Mouse (Mus musculus) CH12.LX (cell line): ENCODE measurements at regions not wholly inside any gene's neighbourhood (a gene's known extent, or its start where the extent isn't known, plus 50 kb on each side); places are given as distances from the start of the nearest gene placed in this dataset.

Source experiments
- CHD2 ChIP-seq: IDR thresholded peaks from 2 replicates; pipeline ENCODE4 v1.6.1; 2011; ENCODE audit warnings: low read length, improper control_type of control experiment
- CTCF ChIP-seq, 2 experiments: IDR thresholded peaks in 1 of 2; conservative IDR thresholded peaks in 1 of 2; 2 replicates each; pipeline ENCODE4 v1.5.1; 2011 to 2012; ENCODE audit warnings: low read depth in 2 of 2, low read length in 2 of 2, improper control_type of control experiment in 1 of 2, inconsistent platforms in 1 of 2, mild to moderate bottlenecking in 1 of 2, moderate library complexity in 1 of 2
- E2F4 ChIP-seq: IDR thresholded peaks from 2 replicates; pipeline ENCODE4 v1.6.1; 2011; ENCODE audit warnings: low read depth, low read length, improper control_type of control experiment; ENCODE audit not compliant: insufficient replicate concordance
- HCFC1 ChIP-seq: IDR thresholded peaks from 2 replicates; pipeline ENCODE4 v1.6.1; 2012; ENCODE audit warnings: low read depth, mild to moderate bottlenecking, inconsistent platforms, low read length, improper control_type of control experiment
- JUN ChIP-seq: IDR thresholded peaks from 2 replicates; pipeline ENCODE4 v1.6.1; 2011; ENCODE audit warnings: low read depth, mild to moderate bottlenecking, low read length, improper control_type of control experiment, moderate library complexity; ENCODE audit not compliant: insufficient read depth
- NRF1 ChIP-seq: IDR thresholded peaks from 2 replicates; pipeline ENCODE4 v1.6.1; 2014; ENCODE audit warnings: low read depth, mild to moderate bottlenecking, inconsistent platforms, low read length, improper control_type of control experiment, moderate library complexity
- POLR2A ChIP-seq: IDR thresholded peaks from 2 replicates; pipeline ENCODE4 v1.6.1; 2011; ENCODE audit warnings: low read depth, mild to moderate bottlenecking, improper control_type of control experiment, low read length
- USF1 ChIP-seq: IDR thresholded peaks from 2 replicates; pipeline ENCODE4 v1.6.1; 2014; ENCODE audit warnings: low read depth, mild to moderate bottlenecking, inconsistent platforms, low read length, improper control_type of control experiment
- ZKSCAN1 ChIP-seq: IDR thresholded peaks from 2 replicates; pipeline ENCODE4 v1.6.1; 2012; ENCODE audit warnings: low read depth, inconsistent platforms, low read length, improper control_type of control experiment, borderline replicate concordance
- ZNF384 ChIP-seq: IDR thresholded peaks from 2 replicates; pipeline ENCODE4 v1.6.1; 2012; ENCODE audit warnings: low read depth, low read length, improper control_type of control experiment, inconsistent platforms

GRCm38 (mm10) chr5:106067124-106067551, 190.8 kb downstream of the Zfp326 start:
- TF ChIP-seq CHD2 (no peak), USF1 (no peak), CTCF (conservative IDR thresholded peaks at IDR 0.05 in 1 of 2, IDR thresholded peaks at IDR 0.05 in 1 of 2; ENCODE audit: low read depth in 2 of 2, low read length in 2 of 2) (no peak), POLR2A (no peak), ZKSCAN1 (no peak), NRF1 (no peak), ZNF384 (no peak), JUN (no peak), E2F4 (no peak), HCFC1 (no peak)
